Mouse (Mus musculus): ENCODE results near the gene Zcrb1. TPM values are rescaled to one million over a fixed set of nuclear protein-coding genes. Genes with fewer than 3 reads are reported as not detected.

Gene Zcrb1
- polyA plus RNA-seq (2015; fragmentation: Nextera tagmentation; extraction: Ambion mirVana): 110 and 118 TPM in 2 replicates

- Histone ChIP-seq H3K4me3 (replicated peaks; ENCODE audit: low read length) (peak within 1 kb of the TSS; percentile 95), H3K36me3 (ENCODE audit: control insufficient read depth, insufficient read depth, low read length) (0 out of 2 replicates have a peak, but pooled peaks cover 8% of the 10 kb centered on the region), H3K27ac (ENCODE audit: low read length) (peak within 1 kb of the TSS; percentile 86), H3K27me3 (ENCODE audit: control insufficient read depth, insufficient read depth, low read length) (no peaks in the 10 kb centered on the region), H3K4me1 (ENCODE audit: control insufficient read depth, insufficient read depth, low read length) (peaks cover 21% of the 10 kb centered on the region), H3K9me3 (replicated peaks; ENCODE audit: control insufficient read depth, low read length) (no peaks in the 10 kb centered on the region; the same call in 1 of the 2 replicates), H3K9ac (ENCODE audit: low read length) (peak within 1 kb of the TSS; percentile 98), H3K4me2 (ENCODE audit: low read depth, low read length) (peak within 1 kb of the TSS; percentile 79)
- under 1% methylated on average over 93 of the region's 100 CpGs for WGBS
- ATAC-seq (ENCODE audit: insufficient read depth, low FRiP score): peak; percentile 92
These were observed at the start of gene Zcrb1, which contains the start of gene Pphln1 for GRCm38 (mm10) chr15:93397826-93398698. Gene Zcrb1, minus strand, starts transcription at chr15:93398334. Gene Pphln1, plus strand, starts transcription at chr15:93398350.

GRCm38 (mm10) chr15:93443676-93444075 lies 45.5 kb upstream of the Zcrb1 start:
- Histone ChIP-seq H3K4me1 (ENCODE audit: control insufficient read depth, insufficient read depth, low read length) (no peaks in the 10 kb centered on the region), H3K9ac (ENCODE audit: low read length) (no peak overlapping the region), H3K9me3 (replicated peaks; ENCODE audit: control insufficient read depth, low read length) (no peaks in the 10 kb centered on the region), H3K27ac (ENCODE audit: low read length) (no peak overlapping the region), H3K4me3 (replicated peaks; ENCODE audit: low read length) (no peak overlapping the region), H3K27me3 (ENCODE audit: control insufficient read depth, insufficient read depth, low read length) (no peaks in the 10 kb centered on the region), H3K36me3 (ENCODE audit: control insufficient read depth, insufficient read depth, low read length) (peaks cover 10% of the 10 kb centered on the region), H3K4me2 (ENCODE audit: low read depth, low read length) (no peak overlapping the region)
- no peak for ATAC-seq (ENCODE audit: insufficient read depth, low FRiP score)
- WGBS: 67% methylated on average over 6 of the region's 6 CpGs

- Histone ChIP-seq H3K4me2 (ENCODE audit: low read depth, low read length) (no peak overlapping the region), H3K27me3 (ENCODE audit: control insufficient read depth, insufficient read depth, low read length) (no peaks in the 10 kb centered on the region), H3K9ac (ENCODE audit: low read length) (no peak overlapping the region), H3K27ac (ENCODE audit: low read length) (no peak overlapping the region), H3K36me3 (ENCODE audit: control insufficient read depth, insufficient read depth, low read length) (peaks cover 10% of the 10 kb centered on the region), H3K4me3 (replicated peaks; ENCODE audit: low read length) (no peak overlapping the region), H3K9me3 (replicated peaks; ENCODE audit: control insufficient read depth, low read length) (no peaks in the 10 kb centered on the region), H3K4me1 (ENCODE audit: control insufficient read depth, insufficient read depth, low read length) (no peaks in the 10 kb centered on the region)
- 90% methylated on average over 4 of the region's 4 CpGs for WGBS
- ATAC-seq (ENCODE audit: insufficient read depth, low FRiP score): no peak
These were observed 44.1 kb upstream of the Zcrb1 start for GRCm38 (mm10) chr15:93442271-93442670.

GRCm38 (mm10) chr15:93438663-93439062 lies 40.5 kb upstream of the Zcrb1 start:
- WGBS: 47% methylated on average over 5 of the region's 5 CpGs
- 0 out of 2 replicates have a peak, but pooled peaks have one; percentile 47 for ATAC-seq (ENCODE audit: insufficient read depth, low FRiP score)
- peaks cover 6% of the 10 kb centered on the region; the same call in 1 of the 2 replicates for H3K4me1 ChIP-seq (ENCODE audit: control insufficient read depth, insufficient read depth, low read length)

GRCm38 (mm10) chr15:93435998-93436397 lies 37.9 kb upstream of the Zcrb1 start:
- no peak overlapping the region for H3K9ac ChIP-seq (ENCODE audit: low read length)
- no peak overlapping the region for H3K4me2 ChIP-seq (ENCODE audit: low read depth, low read length)
- ATAC-seq (ENCODE audit: insufficient read depth, low FRiP score): no peak
- H3K36me3 ChIP-seq (ENCODE audit: control insufficient read depth, insufficient read depth, low read length): no peaks in the 10 kb centered on the region
- WGBS: 81% methylated on average over 12 of the region's 12 CpGs
- H3K4me3 ChIP-seq (replicated peaks; ENCODE audit: low read length): no peak overlapping the region
- H3K27ac ChIP-seq (ENCODE audit: low read length): no peak overlapping the region
- no peaks in the 10 kb centered on the region for H3K27me3 ChIP-seq (ENCODE audit: control insufficient read depth, insufficient read depth, low read length)
- no peaks in the 10 kb centered on the region for H3K9me3 ChIP-seq (replicated peaks; ENCODE audit: control insufficient read depth, low read length)
- H3K4me1 ChIP-seq (ENCODE audit: control insufficient read depth, insufficient read depth, low read length): peaks cover 6% of the 10 kb centered on the region; the same call in 1 of the 2 replicates

More at GRCm38 (mm10) chr15:93438663-93439062, 40.5 kb upstream of the Zcrb1 start:
- peaks cover 10% of the 10 kb centered on the region for H3K36me3 ChIP-seq (ENCODE audit: control insufficient read depth, insufficient read depth, low read length)
- no peak overlapping the region for H3K27ac ChIP-seq (ENCODE audit: low read length)
- H3K9ac ChIP-seq (ENCODE audit: low read length): no peak overlapping the region
- H3K4me2 ChIP-seq (ENCODE audit: low read depth, low read length): no peak overlapping the region
- H3K9me3 ChIP-seq (replicated peaks; ENCODE audit: control insufficient read depth, low read length): no peaks in the 10 kb centered on the region
- no peak overlapping the region for H3K4me3 ChIP-seq (replicated peaks; ENCODE audit: low read length)
- no peaks in the 10 kb centered on the region for H3K27me3 ChIP-seq (ENCODE audit: control insufficient read depth, insufficient read depth, low read length)

GRCm38 (mm10) chr15:93433811-93434210 lies 35.7 kb upstream of the Zcrb1 start:
- no peak overlapping the region for H3K4me3 ChIP-seq (replicated peaks; ENCODE audit: low read length)
- peaks cover 6% of the 10 kb centered on the region; the same call in 1 of the 2 replicates for H3K4me1 ChIP-seq (ENCODE audit: control insufficient read depth, insufficient read depth, low read length)
- H3K36me3 ChIP-seq (ENCODE audit: control insufficient read depth, insufficient read depth, low read length): no peaks in the 10 kb centered on the region
- H3K27ac ChIP-seq (ENCODE audit: low read length): no peak overlapping the region
- H3K9ac ChIP-seq (ENCODE audit: low read length): no peak overlapping the region
- H3K9me3 ChIP-seq (replicated peaks; ENCODE audit: control insufficient read depth, low read length): no peaks in the 10 kb centered on the region
- no peak overlapping the region for H3K4me2 ChIP-seq (ENCODE audit: low read depth, low read length)
- ATAC-seq (ENCODE audit: insufficient read depth, low FRiP score): no peak
- 34% methylated on average over 11 of the region's 11 CpGs for WGBS
- H3K27me3 ChIP-seq (ENCODE audit: control insufficient read depth, insufficient read depth, low read length): no peaks in the 10 kb centered on the region

- Histone ChIP-seq H3K9me3 (replicated peaks; ENCODE audit: control insufficient read depth, low read length) (no peaks in the 10 kb centered on the region), H3K27ac (ENCODE audit: low read length) (no peak overlapping the region), H3K27me3 (ENCODE audit: control insufficient read depth, insufficient read depth, low read length) (no peaks in the 10 kb centered on the region), H3K4me2 (ENCODE audit: low read depth, low read length) (no peak overlapping the region), H3K4me3 (replicated peaks; ENCODE audit: low read length) (no peak overlapping the region), H3K4me1 (ENCODE audit: control insufficient read depth, insufficient read depth, low read length) (no peaks in the 10 kb centered on the region), H3K9ac (ENCODE audit: low read length) (no peak overlapping the region), H3K36me3 (ENCODE audit: control insufficient read depth, insufficient read depth, low read length) (peaks cover 5% of the 10 kb centered on the region; the same call in 1 of the 2 replicates)
- 96% methylated on average over 1 of the region's 1 CpGs for WGBS
- ATAC-seq (ENCODE audit: insufficient read depth, low FRiP score): no peak
These were observed 24.4 kb upstream of the Zcrb1 start for GRCm38 (mm10) chr15:93422537-93422936.

- Histone ChIP-seq H3K4me1 (ENCODE audit: control insufficient read depth, insufficient read depth, low read length) (no peaks in the 10 kb centered on the region; the same call in 1 of the 2 replicates), H3K4me2 (ENCODE audit: low read depth, low read length) (no peak overlapping the region)
- ATAC-seq (ENCODE audit: insufficient read depth, low FRiP score): no peak
These were observed 22.5 kb upstream of the Zcrb1 start for GRCm38 (mm10) chr15:93420596-93420995.

GRCm38 (mm10) chr15:93416300-93416699 lies 18.2 kb upstream of the Zcrb1 start:
- Histone ChIP-seq H3K4me1 (ENCODE audit: control insufficient read depth, insufficient read depth, low read length) (no peaks in the 10 kb centered on the region; the same call in 1 of the 2 replicates), H3K4me2 (ENCODE audit: low read depth, low read length) (no peak overlapping the region), H3K27ac (ENCODE audit: low read length) (no peak overlapping the region), H3K27me3 (ENCODE audit: control insufficient read depth, insufficient read depth, low read length) (no peaks in the 10 kb centered on the region), H3K9me3 (replicated peaks; ENCODE audit: control insufficient read depth, low read length) (no peaks in the 10 kb centered on the region), H3K9ac (ENCODE audit: low read length) (no peak overlapping the region), H3K36me3 (ENCODE audit: control insufficient read depth, insufficient read depth, low read length) (no peaks in the 10 kb centered on the region), H3K4me3 (replicated peaks; ENCODE audit: low read length) (no peak overlapping the region)
- 52% methylated on average over 6 of the region's 6 CpGs for WGBS
- ATAC-seq (ENCODE audit: insufficient read depth, low FRiP score): no peak

More at GRCm38 (mm10) chr15:93420596-93420995, 22.5 kb upstream of the Zcrb1 start:
- peaks cover 5% of the 10 kb centered on the region; the same call in 1 of the 2 replicates for H3K36me3 ChIP-seq (ENCODE audit: control insufficient read depth, insufficient read depth, low read length)
- H3K27me3 ChIP-seq (ENCODE audit: control insufficient read depth, insufficient read depth, low read length): no peaks in the 10 kb centered on the region
- H3K27ac ChIP-seq (ENCODE audit: low read length): no peak overlapping the region
- no peak overlapping the region for H3K9ac ChIP-seq (ENCODE audit: low read length)
- WGBS: 77% methylated on average over 7 of the region's 7 CpGs
- H3K9me3 ChIP-seq (replicated peaks; ENCODE audit: control insufficient read depth, low read length): no peaks in the 10 kb centered on the region
- H3K4me3 ChIP-seq (replicated peaks; ENCODE audit: low read length): no peak overlapping the region

All from stomach, embryonic 16.5 days (tissue).